Mouse (Mus musculus): ENCODE data around the gene Megf11. TPM values are rescaled to one million over a fixed set of nuclear protein-coding genes. Genes with fewer than 3 reads are reported as not detected.
A peak's percentile ranks its signal among the peaks of the same experiment; 100 is the strongest.
"Not testable (repeated sequence)": the region's sequence is repeated elsewhere in the genome, so short reads cannot be mapped to it uniquely, and the experiment has no call there.

The Megf11 gene
- polyA plus RNA-seq, 1 experiment from 2014 or later: 0.51 TPM

DNA sequence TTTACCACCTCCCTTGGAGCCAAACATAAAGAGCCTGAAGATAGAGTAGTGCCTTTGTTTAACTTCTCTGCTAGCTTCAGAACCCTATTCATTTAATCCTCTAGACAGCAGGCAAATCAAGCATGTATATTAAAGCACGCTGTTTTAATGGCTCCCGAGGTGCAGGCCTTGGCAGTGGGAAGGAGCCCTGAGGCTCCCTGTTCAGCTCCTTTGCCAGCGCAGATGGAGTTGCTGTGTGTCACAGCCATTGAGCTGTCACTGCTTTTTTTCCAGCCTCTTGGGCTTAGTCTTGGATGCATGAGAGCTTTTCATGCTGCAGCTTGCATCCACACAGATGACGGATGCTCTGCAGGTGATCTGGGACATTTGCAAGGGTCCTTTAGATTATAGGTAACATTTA lies 81.1 kb downstream of the Megf11 start:
- H3K9ac ChIP-seq: no peak overlapping the region
- H3K36me3 ChIP-seq (replicated peaks): no peaks in the 10 kb centered on the region
- 63% methylated on average over 4 of the region's 4 CpGs for WGBS (ENCODE audit: insufficient replicate concordance)
- H3K27ac ChIP-seq (replicated peaks): no peak overlapping the region
- no peaks in the 10 kb centered on the region; the same call in 1 of the 2 replicates for H3K27me3 ChIP-seq
- H3K4me1 ChIP-seq (replicated peaks): peaks cover 3% of the 10 kb centered on the region; the same call in 1 of the 2 replicates
- H3K4me2 ChIP-seq: no peak overlapping the region
- H3K9me3 ChIP-seq (replicated peaks): no peaks in the 10 kb centered on the region
- no peak overlapping the region for H3K4me3 ChIP-seq (replicated peaks)
- no peak for ATAC-seq (ENCODE audit: insufficient read depth)

DNA sequence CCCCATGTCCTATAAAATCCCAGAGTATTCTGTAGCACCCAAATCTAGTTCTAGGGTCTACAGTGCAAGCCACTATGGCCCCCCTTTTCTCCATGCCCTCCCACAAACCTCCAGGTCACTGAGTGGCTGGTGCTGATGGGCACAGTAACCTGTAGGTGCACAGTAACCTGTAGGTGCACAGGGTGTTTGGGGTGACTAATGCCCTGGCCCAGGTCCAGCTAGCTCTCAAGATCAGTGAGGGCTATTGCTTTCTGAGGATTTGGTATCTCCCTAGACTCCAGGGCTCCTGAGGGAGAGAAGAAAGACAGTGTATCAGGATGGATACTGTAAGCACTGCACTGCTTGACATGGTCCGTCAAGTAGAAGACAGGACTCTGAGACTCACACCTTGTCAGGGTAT lies 85.4 kb downstream of the Megf11 start:
- Histone ChIP-seq H3K4me3 (replicated peaks) (no peak overlapping the region), H3K36me3 (replicated peaks) (no peaks in the 10 kb centered on the region), H3K9ac (no peak overlapping the region), H3K4me2 (no peak overlapping the region), H3K27ac (replicated peaks) (no peak overlapping the region), H3K27me3 (no peaks in the 10 kb centered on the region; the same call in 1 of the 2 replicates), H3K4me1 (replicated peaks) (peaks cover 33% of the 10 kb centered on the region), H3K9me3 (replicated peaks) (no peaks in the 10 kb centered on the region)
- ATAC-seq (ENCODE audit: insufficient read depth): no peak
- WGBS (ENCODE audit: insufficient replicate concordance): 86% methylated on average over 1 of the region's 1 CpGs

DNA sequence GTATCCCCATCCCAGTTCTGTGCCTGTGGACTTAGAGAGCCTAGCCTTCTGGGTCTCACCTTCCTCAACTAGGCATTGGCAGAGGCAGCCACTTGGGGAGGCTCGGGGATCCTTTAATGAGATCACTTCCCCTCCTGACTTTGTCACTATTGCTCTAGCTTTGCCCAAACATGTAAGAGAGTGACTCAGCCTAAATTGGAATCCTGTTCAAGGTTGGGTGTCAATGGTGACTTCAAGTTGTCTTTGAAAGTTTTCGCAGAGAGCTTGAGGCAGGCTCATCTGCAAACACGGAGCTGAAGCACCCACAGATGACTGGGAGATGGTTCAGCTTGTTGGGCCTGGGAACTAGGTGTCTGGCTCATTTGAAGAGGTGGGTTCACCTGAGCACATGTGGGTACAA lies 85.9 kb downstream of the Megf11 start:
- Histone ChIP-seq H3K4me2 (no peak overlapping the region), H3K27me3 (no peaks in the 10 kb centered on the region; the same call in 1 of the 2 replicates), H3K9me3 (replicated peaks) (no peaks in the 10 kb centered on the region), H3K4me1 (replicated peaks) (peaks cover 33% of the 10 kb centered on the region), H3K36me3 (replicated peaks) (no peaks in the 10 kb centered on the region), H3K9ac (no peak overlapping the region), H3K27ac (replicated peaks) (no peak overlapping the region), H3K4me3 (replicated peaks) (no peak overlapping the region)
- ATAC-seq (ENCODE audit: insufficient read depth): no peak
- 69% methylated on average over 3 of the region's 3 CpGs for WGBS (ENCODE audit: insufficient replicate concordance)

DNA sequence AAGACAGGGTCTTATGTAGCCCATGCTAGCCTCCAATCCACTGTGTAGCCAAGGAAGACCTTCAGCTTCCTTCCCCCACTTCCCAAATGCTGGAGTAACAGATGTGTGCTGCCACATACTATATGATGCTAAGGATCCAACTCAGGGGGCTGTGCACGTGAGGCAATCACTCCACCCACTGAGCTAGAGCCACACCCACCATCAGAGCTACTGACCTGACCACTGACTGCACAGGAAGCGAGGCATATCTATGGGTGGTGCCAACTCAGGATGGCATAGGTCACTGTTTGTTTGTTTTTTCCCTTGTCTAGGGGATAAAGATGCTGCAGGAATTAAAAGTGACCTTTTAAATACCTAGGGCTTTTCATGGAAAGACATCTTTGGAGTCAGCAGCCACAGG lies 86.7 kb downstream of the Megf11 start:
- ATAC-seq (ENCODE audit: insufficient read depth): peak; percentile 77
- Histone ChIP-seq H3K36me3 (replicated peaks) (no peaks in the 10 kb centered on the region), H3K4me1 (replicated peaks) (peaks cover 40% of the 10 kb centered on the region), H3K27me3 (no peaks in the 10 kb centered on the region; the same call in 1 of the 2 replicates), H3K9me3 (replicated peaks) (no peaks in the 10 kb centered on the region), H3K27ac (replicated peaks) (peak overlapping the region; percentile 71), H3K4me3 (replicated peaks) (no peak overlapping the region), H3K9ac (no peak overlapping the region), H3K4me2 (peak overlapping the region; percentile 39)
- WGBS (ENCODE audit: insufficient replicate concordance): 10% methylated on average over 2 of the region's 2 CpGs

DNA sequence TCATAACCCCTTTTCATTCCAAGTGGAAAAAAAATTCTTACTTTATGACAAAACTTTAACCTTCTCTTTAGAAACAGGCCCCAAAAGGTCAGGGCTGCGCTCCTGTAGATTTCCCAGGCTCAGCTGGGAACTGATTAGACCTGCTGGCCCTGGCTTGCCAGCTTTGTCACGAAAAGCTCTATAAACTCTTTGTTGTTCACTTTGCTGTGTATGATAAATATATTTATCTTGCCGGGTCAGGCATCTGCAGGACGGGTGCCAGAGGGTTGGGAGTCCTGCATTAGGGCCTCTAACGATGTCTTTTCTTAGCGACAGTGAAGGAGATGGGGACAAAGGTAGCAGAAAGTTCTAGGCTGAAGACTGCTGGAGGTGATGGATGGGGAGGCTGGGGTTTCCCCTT lies 87.3 kb downstream of the Megf11 start:
- WGBS (ENCODE audit: insufficient replicate concordance): 16% methylated on average over 6 of the region's 6 CpGs
- no peak overlapping the region for H3K9ac ChIP-seq

DNA sequence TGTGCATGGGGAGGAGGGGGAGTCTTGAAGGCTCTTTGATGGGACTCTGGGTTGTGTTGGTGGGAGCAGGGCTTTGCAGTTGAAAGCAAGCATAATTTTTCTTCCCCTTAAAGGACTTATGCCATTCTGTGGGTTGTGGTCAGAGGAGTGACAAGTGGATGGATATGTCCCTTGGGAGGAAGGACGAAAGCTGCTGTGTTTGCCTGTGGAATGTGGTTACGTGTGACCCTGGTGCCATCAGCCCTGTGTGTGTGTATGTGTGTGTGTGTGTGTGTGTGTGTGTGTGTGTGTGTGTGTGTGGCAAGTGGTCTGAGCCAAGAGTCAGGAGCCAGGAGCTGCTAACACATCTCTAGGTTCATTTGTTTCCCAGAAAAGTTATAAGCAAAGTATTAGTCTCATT lies 87.7 kb downstream of the Megf11 start:
- Histone ChIP-seq H3K36me3 (replicated peaks) (no peaks in the 10 kb centered on the region), H3K4me3 (replicated peaks) (no peak overlapping the region), H3K9me3 (replicated peaks) (no peaks in the 10 kb centered on the region), H3K4me1 (replicated peaks) (peaks cover 40% of the 10 kb centered on the region), H3K27ac (replicated peaks) (peak overlapping the region; percentile 71), H3K4me2 (peak overlapping the region; percentile 39), H3K9ac (no peak overlapping the region), H3K27me3 (peaks cover 7% of the 10 kb centered on the region; the same call in 1 of the 2 replicates)
- WGBS (ENCODE audit: insufficient replicate concordance): 22% methylated on average over 2 of the region's 2 CpGs
- ATAC-seq (ENCODE audit: insufficient read depth): peak; percentile 15; the same call in 1 of the 2 replicates

More for the DNA sequence above, 87.3 kb downstream of the Megf11 start:
- H3K36me3 ChIP-seq (replicated peaks): no peaks in the 10 kb centered on the region
- H3K4me1 ChIP-seq (replicated peaks): peaks cover 40% of the 10 kb centered on the region
- H3K27me3 ChIP-seq: peaks cover 3% of the 10 kb centered on the region; the same call in 1 of the 2 replicates
- H3K4me3 ChIP-seq (replicated peaks): no peak overlapping the region
- H3K9me3 ChIP-seq (replicated peaks): no peaks in the 10 kb centered on the region
- peak; percentile 83 for ATAC-seq (ENCODE audit: insufficient read depth)
- H3K4me2 ChIP-seq: peak overlapping the region; percentile 39
- H3K27ac ChIP-seq (replicated peaks): peak overlapping the region; percentile 71

DNA sequence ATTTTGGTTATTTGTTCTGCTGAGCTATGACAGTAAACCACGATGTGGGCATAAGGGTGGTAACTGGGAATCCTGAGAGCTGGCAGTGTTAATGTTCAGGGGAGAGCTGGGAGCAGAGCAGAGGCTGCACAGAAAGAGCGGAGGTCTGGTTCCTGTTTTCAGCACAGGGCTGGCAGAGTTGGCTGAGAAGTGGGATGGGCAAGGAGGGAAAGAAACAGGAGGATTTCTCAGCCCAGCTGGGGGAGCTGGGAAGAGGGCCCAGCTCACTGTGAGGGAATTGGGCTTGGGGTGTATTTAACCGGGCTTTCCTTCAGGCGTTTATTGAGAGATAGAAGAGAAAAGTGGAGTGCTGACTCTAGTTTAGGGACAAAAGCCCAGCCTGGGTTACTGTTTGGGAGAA lies 88.3 kb downstream of the Megf11 start:
- no peaks in the 10 kb centered on the region for H3K9me3 ChIP-seq (replicated peaks)
- 33% methylated on average over 4 of the region's 4 CpGs for WGBS (ENCODE audit: insufficient replicate concordance)
- H3K4me1 ChIP-seq (replicated peaks): peaks cover 40% of the 10 kb centered on the region
- H3K27ac ChIP-seq (replicated peaks): peak overlapping the region; percentile 71
- ATAC-seq (ENCODE audit: insufficient read depth): no peak
- H3K4me2 ChIP-seq: peak overlapping the region; percentile 39; the same call in 1 of the 2 replicates
- peaks cover 9% of the 10 kb centered on the region; the same call in 1 of the 2 replicates for H3K27me3 ChIP-seq
- no peaks in the 10 kb centered on the region for H3K36me3 ChIP-seq (replicated peaks)
- H3K4me3 ChIP-seq (replicated peaks): no peak overlapping the region
- peak overlapping the region; percentile 5; the same call in 1 of the 2 replicates for H3K9ac ChIP-seq

DNA sequence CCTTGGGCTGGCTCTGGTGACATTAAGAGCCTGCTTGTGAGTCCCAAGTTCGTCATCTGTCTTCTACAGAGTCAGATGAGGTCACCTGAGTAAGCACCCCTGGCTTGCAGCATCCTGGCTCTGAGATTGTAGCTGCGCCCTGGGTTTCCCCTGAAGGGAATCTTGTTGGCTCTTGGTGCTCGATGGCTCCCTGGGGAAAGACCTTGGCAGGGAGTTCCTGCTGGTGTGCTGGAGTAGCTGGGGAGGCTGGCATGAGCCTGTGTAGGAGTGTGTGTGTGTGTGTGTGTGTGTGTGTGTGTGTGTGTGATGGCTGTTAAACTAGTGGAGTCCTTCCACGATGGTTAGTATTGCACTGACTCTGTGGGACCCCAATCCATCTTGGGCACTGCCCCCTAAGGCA lies 88.7 kb downstream of the Megf11 start:
- peak overlapping the region; percentile 71 for H3K27ac ChIP-seq (replicated peaks)
- H3K4me3 ChIP-seq (replicated peaks): no peak overlapping the region
- peaks cover 40% of the 10 kb centered on the region for H3K4me1 ChIP-seq (replicated peaks)
- 59% methylated on average over 4 of the region's 4 CpGs for WGBS (ENCODE audit: insufficient replicate concordance)
- H3K36me3 ChIP-seq (replicated peaks): no peaks in the 10 kb centered on the region
- H3K9ac ChIP-seq: peak overlapping the region; percentile 5; the same call in 1 of the 2 replicates
- H3K9me3 ChIP-seq (replicated peaks): no peaks in the 10 kb centered on the region
- no peak overlapping the region for H3K4me2 ChIP-seq
- peaks cover 9% of the 10 kb centered on the region; the same call in 1 of the 2 replicates for H3K27me3 ChIP-seq
- ATAC-seq (ENCODE audit: insufficient read depth): no peak

DNA sequence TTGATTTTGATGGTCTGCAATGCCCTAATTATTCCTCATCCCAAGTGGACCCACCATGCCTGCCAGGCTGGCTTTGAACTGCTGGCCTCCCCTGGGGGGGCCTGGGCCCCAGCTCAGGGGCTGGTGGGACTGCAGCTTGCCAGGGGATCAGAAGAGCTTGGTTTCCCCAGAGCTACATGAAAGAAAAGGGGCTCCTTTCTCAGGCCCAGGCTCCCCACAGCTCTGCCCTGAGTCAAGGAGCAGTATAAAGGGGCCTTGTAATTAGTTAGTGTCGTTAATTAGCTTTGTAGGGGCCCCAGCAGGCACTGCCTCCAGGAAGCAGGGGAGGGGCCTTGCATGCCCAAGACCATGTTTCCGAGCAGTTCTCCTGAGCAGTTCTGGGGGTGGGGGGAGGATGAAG lies 90.5 kb downstream of the Megf11 start:
- no peak overlapping the region for H3K9ac ChIP-seq
- H3K36me3 ChIP-seq (replicated peaks): no peaks in the 10 kb centered on the region
- H3K27me3 ChIP-seq: peaks cover 13% of the 10 kb centered on the region; the same call in 1 of the 2 replicates
- ATAC-seq (ENCODE audit: insufficient read depth): no peak
- H3K4me3 ChIP-seq (replicated peaks): no peak overlapping the region
- H3K27ac ChIP-seq (replicated peaks): no peak overlapping the region
- H3K9me3 ChIP-seq (replicated peaks): no peaks in the 10 kb centered on the region
- 26% methylated on average over 2 of the region's 2 CpGs for WGBS (ENCODE audit: insufficient replicate concordance)
- H3K4me2 ChIP-seq: no peak overlapping the region
- peaks cover 45% of the 10 kb centered on the region for H3K4me1 ChIP-seq (replicated peaks)

DNA sequence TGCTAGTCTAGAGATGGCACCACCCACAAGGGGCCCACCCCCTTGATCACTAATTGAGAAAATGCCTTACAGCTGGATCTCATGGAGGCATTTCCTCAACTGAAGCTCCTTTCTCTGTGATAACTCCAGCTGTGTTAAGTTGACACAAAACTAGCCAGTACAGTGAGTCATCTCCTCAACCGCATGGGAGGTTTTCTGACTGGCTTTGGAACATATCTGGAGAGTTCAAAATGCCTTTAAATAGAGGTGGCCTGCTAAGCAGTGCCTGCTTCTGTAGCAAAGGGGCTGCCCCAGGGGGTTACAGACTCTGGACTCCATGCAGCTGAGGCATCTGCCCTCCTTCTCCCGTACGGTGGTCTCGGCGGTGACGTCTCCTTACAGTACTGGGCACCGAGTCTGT lies 92.0 kb downstream of the Megf11 start:
- H3K9me3 ChIP-seq (replicated peaks); H3K9ac ChIP-seq; H3K36me3 ChIP-seq (replicated peaks); H3K27ac ChIP-seq (replicated peaks); H3K4me3 ChIP-seq (replicated peaks); ATAC-seq (ENCODE audit: insufficient read depth); H3K4me2 ChIP-seq: not testable (repeated sequence)
- peaks cover 33% of the 10 kb centered on the region for H3K4me1 ChIP-seq (replicated peaks)
- peaks cover 13% of the 10 kb centered on the region; the same call in 1 of the 2 replicates for H3K27me3 ChIP-seq
- 79% methylated on average over 7 of the region's 7 CpGs for WGBS (ENCODE audit: insufficient replicate concordance)

DNA sequence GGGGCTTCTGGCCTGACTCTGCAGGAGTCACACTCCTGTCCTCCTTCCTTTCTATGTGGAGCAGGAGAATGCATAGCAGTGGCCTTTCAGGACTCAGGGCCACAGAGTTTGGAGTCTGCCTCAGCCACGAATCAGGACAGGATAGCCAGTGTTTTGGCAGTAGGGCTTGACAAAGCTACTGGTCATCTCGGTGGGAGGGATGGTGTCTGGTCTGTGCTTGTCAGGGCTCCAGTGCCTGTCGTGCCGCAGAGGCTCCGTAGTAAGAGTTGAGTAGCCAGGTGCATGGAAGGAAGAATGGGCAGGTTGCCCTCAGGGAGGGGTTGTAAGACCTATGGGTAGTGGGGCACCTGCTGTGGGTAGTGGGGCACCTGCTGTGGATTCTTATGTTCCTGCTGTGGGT lies 96.7 kb downstream of the Megf11 start:
- no peak overlapping the region for H3K4me2 ChIP-seq
- no peaks in the 10 kb centered on the region for H3K9me3 ChIP-seq (replicated peaks)
- no peaks in the 10 kb centered on the region for H3K36me3 ChIP-seq (replicated peaks)
- H3K9ac ChIP-seq: no peak overlapping the region
- WGBS (ENCODE audit: insufficient replicate concordance): 74% methylated on average over 5 of the region's 5 CpGs
- H3K27ac ChIP-seq (replicated peaks): no peak overlapping the region
- no peak overlapping the region for H3K4me3 ChIP-seq (replicated peaks)
- H3K27me3 ChIP-seq: peaks cover 37% of the 10 kb centered on the region
- no peak for ATAC-seq (ENCODE audit: insufficient read depth)
- peaks cover 5% of the 10 kb centered on the region; the same call in 1 of the 2 replicates for H3K4me1 ChIP-seq (replicated peaks)

DNA sequence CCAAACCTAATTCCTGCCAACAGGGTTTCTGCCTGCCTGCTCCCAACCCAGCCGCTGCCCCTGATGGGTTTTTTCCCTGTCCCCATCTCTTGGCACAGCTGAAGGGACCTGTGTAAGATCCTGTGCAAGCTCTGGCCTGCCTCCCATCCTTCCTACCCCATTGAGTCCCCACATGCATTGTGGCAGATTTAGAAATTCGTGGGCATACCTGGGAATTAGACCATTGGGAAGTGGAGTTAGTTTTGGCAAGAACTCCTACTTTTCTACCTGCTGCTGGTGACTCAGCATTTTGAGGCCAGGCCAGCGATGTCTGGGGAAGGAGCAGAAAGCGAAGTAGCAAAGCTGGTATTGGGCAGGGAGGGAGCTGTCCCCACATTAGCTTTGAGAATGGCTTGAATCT lies 102.0 kb downstream of the Megf11 start:
- peaks cover 37% of the 10 kb centered on the region for H3K27me3 ChIP-seq
- no peak for ATAC-seq (ENCODE audit: insufficient read depth)

More for the DNA sequence above, 102.0 kb downstream of the Megf11 start:
- Histone ChIP-seq H3K9me3 (replicated peaks) (no peaks in the 10 kb centered on the region), H3K36me3 (replicated peaks) (no peaks in the 10 kb centered on the region), H3K4me1 (replicated peaks) (no peaks in the 10 kb centered on the region), H3K9ac (no peak overlapping the region), H3K4me2 (no peak overlapping the region), H3K4me3 (replicated peaks) (no peak overlapping the region), H3K27ac (replicated peaks) (no peak overlapping the region)
- WGBS (ENCODE audit: insufficient replicate concordance): 36% methylated on average over 4 of the region's 4 CpGs
